ENCODE assay signal across 22 mouse cellular contexts in the genomic region with DNA sequence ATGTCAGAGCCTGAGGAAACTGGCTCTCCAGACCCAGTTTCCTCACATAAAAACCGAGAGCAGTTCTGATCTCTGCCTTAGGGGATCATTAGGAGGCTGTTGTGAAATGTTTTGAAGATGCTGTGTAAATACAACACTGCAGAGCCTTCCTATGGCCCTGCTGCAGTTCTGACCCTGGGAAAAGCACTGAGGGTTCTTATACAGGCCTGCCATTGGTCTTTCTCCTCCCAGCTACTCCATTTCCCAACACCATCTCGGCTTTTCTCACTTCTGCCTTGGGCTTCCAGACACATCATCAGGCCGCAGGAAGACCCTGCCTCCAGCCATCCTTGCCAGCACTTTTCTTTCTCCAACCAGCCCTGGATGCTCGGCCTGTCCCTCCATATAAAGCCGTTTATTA.
DNase-seq lines count a peak whose midpoint lies in the region; ATAC-seq and TF ChIP-seq lines count a peak whose summit lies in the region.
"Had no signal": no experiment of that assay in that cellular context is flagged by ENCODE, and none has a peak within 500 bp of the region (broad histone marks: within the 10 kb centered on the region; RNA-seq: fewer than 3 reads in every experiment).

No protein-coding gene starts in this region.

- TF ChIP-seq CTCF in kidney, adult 2 months (conservative IDR thresholded peaks at IDR 0.05; ENCODE audit: insufficient read depth, insufficient read length, low read depth, low read length) = no peak
- TF ChIP-seq CTCF in lung, postnatal 0 days (IDR thresholded peaks at IDR 0.05) = no peak

- H3K27me3 ChIP-seq in kidney, embryonic 15.5 days = no peaks in the 10 kb centered on the region
- no peaks in the 10 kb centered on the region; the same call in 1 of the 2 replicates for H3K27me3 ChIP-seq in kidney, adult 2 months (replicated peaks; ENCODE audit: control insufficient read depth, insufficient read depth, low read length)
- no peaks in the 10 kb centered on the region for H3K27me3 ChIP-seq in lung, postnatal 0 days (replicated peaks; ENCODE audit: insufficient read depth, low read length)
- H3K27me3 ChIP-seq in limb, embryonic 10.5 days (ENCODE audit: low read depth, poor library complexity, severe bottlenecking) = peaks cover 22% of the 10 kb centered on the region
- H3K27me3 ChIP-seq: heart, embryonic 12.5 days had no signal

- no peaks in the 10 kb centered on the region for H3K9me3 ChIP-seq in kidney, embryonic 15.5 days (replicated peaks)
- H3K9me3 ChIP-seq in lung, postnatal 0 days (ENCODE audit: low read length) = no peaks in the 10 kb centered on the region
- no peaks in the 10 kb centered on the region for H3K9me3 ChIP-seq in limb, embryonic 10.5 days (replicated peaks)
- H3K9me3 ChIP-seq: forebrain, embryonic 13.5 days; heart, embryonic 12.5 days; hindbrain, embryonic 13.5 days; midbrain, embryonic 12.5 days had no signal

- H3K9ac ChIP-seq in kidney, embryonic 15.5 days = no peak overlapping the region
- no peak overlapping the region for H3K9ac ChIP-seq in lung, postnatal 0 days (replicated peaks; ENCODE audit: low read depth)
- H3K9ac ChIP-seq: forebrain, embryonic 13.5 days; heart, embryonic 12.5 days; hindbrain, embryonic 13.5 days; liver, postnatal 0 days; midbrain, embryonic 12.5 days had no signal

- intact Hi-C loops in left cerebral cortex, postnatal 36 days (cut with DNase I) = no loop called here

- H3K27ac ChIP-seq in kidney, embryonic 15.5 days = peak overlapping the region; percentile 84
- no peak overlapping the region for H3K27ac ChIP-seq in kidney, adult 2 months (ENCODE audit: insufficient read depth, low read depth, low read length)
- H3K27ac ChIP-seq in lung, postnatal 0 days (ENCODE audit: low read length) = no peak overlapping the region
- 0 out of 2 replicates have a peak overlapping the region, but pooled peaks have one; percentile 26 for H3K27ac ChIP-seq in limb, embryonic 10.5 days
- H3K27ac ChIP-seq: forebrain, embryonic 13.5 days; gastrocnemius, adult 2 months; hindbrain, embryonic 13.5 days; midbrain, embryonic 12.5 days had no signal

- WGBS in kidney, embryonic 15.5 days = 12% methylated on average over 5 of the region's 5 CpGs
- WGBS in kidney, adult 2 months = 62% methylated on average over 5 of the region's 5 CpGs
- WGBS in lung, postnatal 0 days = 28% methylated on average over 5 of the region's 5 CpGs
- WGBS in limb, embryonic 10.5 days = 20% methylated on average over 5 of the region's 5 CpGs

- no peak for TF ChIP-seq EP300 in lung, postnatal 0 days (IDR thresholded peaks at IDR 0.05)

- no peak for TF ChIP-seq POLR2A in kidney, adult 2 months (IDR thresholded peaks at IDR 0.05; ENCODE audit: low read depth, low read length)

- no peak for DNase-seq in kidney, adult 2 months
- DNase-seq in lung, postnatal 0 days (ENCODE audit: low spot score) = peak; percentile 62
- DNase-seq in lung, postnatal 25 days (ENCODE audit: low spot score) = no peak
- DNase-seq in forelimb bud, embryonic 11.5 days (ENCODE audit: low read depth, low spot score) = peak; percentile 39
- DNase-seq in limb, embryonic 10.5 days (ENCODE audit: low spot score) = no peak
- no peak for DNase-seq in ovary, postnatal 10 days (ENCODE audit: low spot score)
- no peak for DNase-seq in left cerebral cortex, postnatal 36 days (ENCODE audit: low spot score in 2 of 2)
- DNase-seq: adrenal gland, postnatal 14 days; cerebellum, adult 2 months; cerebellum, postnatal 25 days; gastrocnemius, adult 2 months; kidney, postnatal 36 days; liver, postnatal 0 days; right cerebral cortex, adult 18-20 months; right cerebral cortex, postnatal 4 days; thymus, postnatal 14 days had no signal

- peaks cover 45% of the 10 kb centered on the region for H3K4me1 ChIP-seq in kidney, embryonic 15.5 days
- no peaks in the 10 kb centered on the region for H3K4me1 ChIP-seq in kidney, adult 2 months (ENCODE audit: control insufficient read depth, insufficient read depth, low read length)
- H3K4me1 ChIP-seq in lung, postnatal 0 days (ENCODE audit: insufficient read depth, low read depth, low read length) = no peaks in the 10 kb centered on the region
- H3K4me1 ChIP-seq in limb, embryonic 10.5 days = peaks cover 49% of the 10 kb centered on the region

- no peaks in the 10 kb centered on the region for H3K36me3 ChIP-seq in kidney, embryonic 15.5 days
- no peaks in the 10 kb centered on the region for H3K36me3 ChIP-seq in kidney, adult 2 months (ENCODE audit: control insufficient read depth, insufficient read depth, low read length)
- no peaks in the 10 kb centered on the region for H3K36me3 ChIP-seq in lung, postnatal 0 days (ENCODE audit: insufficient read depth, low read length)
- H3K36me3 ChIP-seq in limb, embryonic 10.5 days = no peaks in the 10 kb centered on the region
- H3K36me3 ChIP-seq: heart, embryonic 12.5 days; hindbrain, embryonic 13.5 days; midbrain, embryonic 12.5 days had no signal

- peak; percentile 22; the same call in 1 of the 2 replicates for ATAC-seq in kidney, embryonic 15.5 days (replicated peaks; ENCODE audit: low FRiP score)
- peak; percentile 77 for ATAC-seq in lung, postnatal 0 days
- ATAC-seq: forebrain, embryonic 13.5 days; liver, postnatal 0 days had no signal

- H3K4me3 ChIP-seq in kidney, embryonic 15.5 days (replicated peaks) = no peak overlapping the region
- H3K4me3 ChIP-seq in kidney, adult 2 months (ENCODE audit: insufficient read depth, low read depth, low read length) = no peak overlapping the region
- no peak overlapping the region for H3K4me3 ChIP-seq in lung, postnatal 0 days (ENCODE audit: low read depth, low read length)
- no peak overlapping the region for H3K4me3 ChIP-seq in limb, embryonic 10.5 days
- H3K4me3 ChIP-seq: forebrain, embryonic 13.5 days; gastrocnemius, adult 2 months; heart, embryonic 12.5 days; hindbrain, embryonic 13.5 days; midbrain, embryonic 12.5 days had no signal

- H3K4me2 ChIP-seq in kidney, embryonic 15.5 days = no peak overlapping the region
- H3K4me2 ChIP-seq in lung, postnatal 0 days (replicated peaks; ENCODE audit: low read depth, low read length) = no peak overlapping the region
- H3K4me2 ChIP-seq: forebrain, embryonic 13.5 days; heart, embryonic 12.5 days; hindbrain, embryonic 13.5 days; liver, embryonic 11.5 days; midbrain, embryonic 12.5 days had no signal

Comparison
In these comparisons a context has a peak if more than half of its experiments do, and no peak if none do; other contexts are left out.
1. H3K27ac ChIP-seq: peak in kidney, embryonic 15.5 days (single experiment) and limb, embryonic 10.5 days (single experiment); none in kidney, adult 2 months (single experiment) and lung, postnatal 0 days (single experiment).
2. DNase-seq: peak in lung, postnatal 0 days (single experiment) and forelimb bud, embryonic 11.5 days (single experiment); none in kidney, adult 2 months (single experiment), lung, postnatal 25 days (single experiment), limb, embryonic 10.5 days (single experiment), ovary, postnatal 10 days (single experiment) and left cerebral cortex, postnatal 36 days (0 of 2).